Mouse (Mus musculus): ENCODE results near the gene Gal. TPM values are rescaled to one million over a fixed set of nuclear protein-coding genes. Genes with fewer than 3 reads are reported as not detected.

Gal gene
- total and polyA plus RNA-seq, 2 experiments from 2014 or later, result 2.1 to 21.9 TPM

- Histone ChIP-seq H3K27me3 (ENCODE audit: insufficient read depth, low read length) (no peaks in the 10 kb centered on the region), H3K36me3 (ENCODE audit: insufficient read depth) (no peaks in the 10 kb centered on the region), H3K9me3 (ENCODE audit: low read length) (no peaks in the 10 kb centered on the region), H3K9ac (no peak overlapping the region), H3K4me1 (ENCODE audit: insufficient read depth) (no peaks in the 10 kb centered on the region), H3K4me2 (ENCODE audit: low read depth) (no peak overlapping the region), H3K4me3 (ENCODE audit: low read depth, low read length) (no peak overlapping the region), H3K27ac (ENCODE audit: low read depth, low read length) (no peak overlapping the region)
- ATAC-seq (no peak), DNase-seq (no peak)
- WGBS, result 89% methylated on average over 4 of the region's 4 CpGs
- no peak for TF ChIP-seq CTCF (IDR thresholded peaks at IDR 0.05; ENCODE audit: low read depth)
These were observed 14.3 kb downstream of the Gal start for GRCm38 (mm10) chr19:3400057-3400456.

DNA sequence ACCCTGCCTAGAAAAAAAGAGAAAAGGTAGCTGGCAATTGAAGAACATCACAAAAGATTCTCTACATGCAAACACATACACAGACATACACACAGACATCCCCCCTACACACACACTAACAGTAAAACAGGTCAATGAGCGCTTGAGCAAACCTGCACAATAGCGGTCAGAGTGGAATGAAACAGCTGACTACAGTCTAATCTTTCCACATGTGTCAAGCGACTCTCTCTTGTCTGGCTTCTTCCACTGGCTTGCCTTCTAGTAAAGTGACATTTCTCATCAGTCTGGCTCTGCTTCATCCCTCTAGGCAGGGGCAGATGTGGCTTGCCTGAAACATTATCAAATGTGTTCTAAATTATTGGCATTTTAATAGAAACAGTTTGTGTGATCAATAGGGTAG is 20.1 kb downstream of the Gal start:
- ATAC-seq, result no peak
- 74% methylated on average over 3 of the region's 3 CpGs for WGBS
- H3K4me1 ChIP-seq (ENCODE audit: insufficient read depth), result no peaks in the 10 kb centered on the region

DNA sequence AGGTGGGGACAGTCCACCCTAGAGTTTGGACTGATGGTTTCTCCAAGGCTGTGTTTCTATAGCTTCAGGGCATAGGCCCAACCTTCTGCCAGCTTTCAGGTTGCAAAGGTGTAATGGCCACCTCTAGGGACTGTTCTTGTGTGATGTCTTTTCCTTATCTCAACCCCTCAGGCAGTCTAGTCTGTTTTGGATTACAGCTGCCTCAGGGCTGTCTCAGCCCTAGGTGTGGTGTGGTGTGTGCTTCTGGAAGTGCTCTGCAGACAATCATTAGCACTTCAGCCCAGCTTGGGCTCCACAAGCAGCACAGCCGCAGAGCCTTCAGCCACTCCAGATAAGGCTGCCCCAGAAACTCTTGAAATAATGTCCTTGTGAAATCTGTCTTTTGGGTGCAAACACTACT is 22.0 kb downstream of the Gal start:
- Histone ChIP-seq H3K4me1 (ENCODE audit: insufficient read depth) (no peaks in the 10 kb centered on the region), H3K4me3 (ENCODE audit: low read depth, low read length) (no peak overlapping the region), H3K27me3 (ENCODE audit: insufficient read depth, low read length) (no peaks in the 10 kb centered on the region), H3K4me2 (ENCODE audit: low read depth) (no peak overlapping the region), H3K9ac (no peak overlapping the region), H3K27ac (ENCODE audit: low read depth, low read length) (no peak overlapping the region), H3K36me3 (ENCODE audit: insufficient read depth) (no peaks in the 10 kb centered on the region), H3K9me3 (ENCODE audit: low read length) (no peaks in the 10 kb centered on the region)
- DNase-seq, result no peak
- WGBS, result 82% methylated on average over 1 of the region's 1 CpGs
- no peak for TF ChIP-seq CTCF (IDR thresholded peaks at IDR 0.05; ENCODE audit: low read depth)
- ATAC-seq, result no peak

More for the DNA sequence above, 20.1 kb downstream of the Gal start:
- H3K36me3 ChIP-seq (ENCODE audit: insufficient read depth), result no peaks in the 10 kb centered on the region
- H3K9me3 ChIP-seq (ENCODE audit: low read length), result no peaks in the 10 kb centered on the region
- H3K9ac ChIP-seq, result no peak overlapping the region
- no peak overlapping the region for H3K27ac ChIP-seq (ENCODE audit: low read depth, low read length)
- no peak overlapping the region for H3K4me2 ChIP-seq (ENCODE audit: low read depth)
- no peaks in the 10 kb centered on the region for H3K27me3 ChIP-seq (ENCODE audit: insufficient read depth, low read length)
- no peak for TF ChIP-seq CTCF (IDR thresholded peaks at IDR 0.05; ENCODE audit: low read depth)
- H3K4me3 ChIP-seq (ENCODE audit: low read depth, low read length), result no peak overlapping the region
- DNase-seq, result no peak

DNA sequence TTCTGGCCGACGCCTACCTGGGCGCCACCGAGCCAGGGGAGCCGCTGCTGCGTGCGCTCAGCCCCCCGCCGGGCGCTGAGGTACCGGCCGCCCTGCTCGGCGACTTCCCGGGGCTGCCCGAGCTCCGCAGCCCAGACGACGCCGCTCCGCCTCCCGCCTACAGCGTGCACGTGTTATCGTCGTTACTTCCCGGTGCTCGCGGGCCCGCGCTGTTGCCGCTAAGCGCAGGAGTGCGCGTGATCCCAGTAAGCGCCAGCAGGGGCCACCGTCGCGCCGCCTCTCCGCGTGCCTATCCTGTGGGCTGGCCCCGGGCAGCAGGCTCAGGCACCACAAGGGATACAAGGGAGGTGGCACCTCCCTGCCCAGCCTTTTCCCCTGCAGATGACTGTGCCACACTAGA is 25.3 kb downstream of the Gal start:
- H3K36me3 ChIP-seq (ENCODE audit: insufficient read depth), result no peaks in the 10 kb centered on the region
- H3K4me3 ChIP-seq (ENCODE audit: low read depth, low read length), result peak overlapping the region; percentile 52
- H3K9ac ChIP-seq, result peak overlapping the region; percentile 58
- ATAC-seq (peak; percentile 97), DNase-seq (peak; percentile 90)
- peak overlapping the region; percentile 54; the same call in 1 of the 2 replicates for H3K27ac ChIP-seq (ENCODE audit: low read depth, low read length)
- TF ChIP-seq CTCF (IDR thresholded peaks at IDR 0.05; ENCODE audit: low read depth), result peak; percentile 89
- WGBS, result 3% methylated on average over 43 of the region's 43 CpGs
- peak overlapping the region; percentile 80 for H3K4me2 ChIP-seq (ENCODE audit: low read depth)
- H3K9me3 ChIP-seq (ENCODE audit: low read length), result no peaks in the 10 kb centered on the region
- H3K4me1 ChIP-seq (ENCODE audit: insufficient read depth), result no peaks in the 10 kb centered on the region
- H3K27me3 ChIP-seq (ENCODE audit: insufficient read depth, low read length), result no peaks in the 10 kb centered on the region

DNA sequence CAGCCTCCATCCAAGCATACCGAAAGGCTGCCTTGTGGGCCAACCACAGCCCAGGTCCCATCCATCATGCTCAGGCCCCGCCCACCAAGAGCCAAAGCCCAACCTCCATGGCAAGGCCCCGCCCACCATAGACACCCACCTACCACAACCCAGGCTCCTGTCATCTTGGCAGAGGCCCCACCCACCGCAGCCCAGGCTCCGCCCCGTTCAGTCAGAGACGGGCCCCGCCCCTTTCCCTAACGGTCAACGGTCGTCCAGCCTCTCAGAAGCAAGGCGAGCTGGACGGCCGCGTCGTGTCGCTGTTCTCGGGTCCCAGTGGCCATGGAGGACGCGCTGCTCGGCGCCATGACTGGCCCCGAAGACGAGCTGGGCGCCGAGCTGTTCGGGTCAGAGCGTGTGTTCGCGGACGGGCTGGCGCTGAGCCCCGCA is 25.7 kb downstream of the Gal start, which contains the start of gene Tesmin:
TSS of gene Tesmin (plus strand) at position 229 of the 429 bp plus-strand sequence.
- TF ChIP-seq CTCF (IDR thresholded peaks at IDR 0.05; ENCODE audit: low read depth), result peak; percentile 61
- DNase-seq (peak; percentile 87), ATAC-seq (peak; percentile 90)
- Histone ChIP-seq H3K27ac (ENCODE audit: low read depth, low read length) (peak within 1 kb of the TSS; percentile 54; the same call in 1 of the 2 replicates), H3K36me3 (ENCODE audit: insufficient read depth) (no peaks in the 10 kb centered on the region), H3K9me3 (ENCODE audit: low read length) (no peaks in the 10 kb centered on the region), H3K27me3 (ENCODE audit: insufficient read depth, low read length) (no peaks in the 10 kb centered on the region), H3K9ac (peak within 1 kb of the TSS; percentile 58), H3K4me2 (ENCODE audit: low read depth) (peak within 1 kb of the TSS; percentile 80), H3K4me1 (ENCODE audit: insufficient read depth) (no peaks in the 10 kb centered on the region), H3K4me3 (ENCODE audit: low read depth, low read length) (peak within 1 kb of the TSS; percentile 52)
- WGBS, result 2% methylated on average over 33 of the region's 33 CpGs

DNA sequence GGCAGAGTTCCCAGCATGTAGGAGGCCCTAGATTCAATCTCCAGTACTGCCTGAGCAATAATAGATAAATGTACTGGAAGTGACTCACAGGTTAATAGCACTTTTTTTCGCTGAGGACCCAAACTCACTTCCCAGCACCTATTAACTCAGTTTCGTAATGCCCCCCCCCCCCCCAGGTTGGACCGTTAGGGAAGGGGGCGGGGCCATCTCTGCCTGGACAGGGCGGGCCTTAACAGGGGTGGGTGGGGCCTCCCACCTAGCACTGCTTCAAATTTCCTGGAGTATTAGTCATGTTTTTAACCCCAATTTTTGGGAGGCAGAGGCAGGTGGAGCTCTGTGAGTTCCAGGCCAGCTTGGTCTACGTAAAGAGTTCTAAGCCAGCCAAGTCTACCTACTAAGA is 26.3 kb downstream of the Gal start:
- H3K4me1 ChIP-seq (ENCODE audit: insufficient read depth), result no peaks in the 10 kb centered on the region
- no peaks in the 10 kb centered on the region for H3K27me3 ChIP-seq (ENCODE audit: insufficient read depth, low read length)
- H3K4me3 ChIP-seq (ENCODE audit: low read depth, low read length), result no peak overlapping the region
- DNase-seq (no peak), ATAC-seq (no peak)
- no peaks in the 10 kb centered on the region for H3K9me3 ChIP-seq (ENCODE audit: low read length)
- TF ChIP-seq CTCF (IDR thresholded peaks at IDR 0.05; ENCODE audit: low read depth), result no peak
- no peak overlapping the region for H3K4me2 ChIP-seq (ENCODE audit: low read depth)
- H3K36me3 ChIP-seq (ENCODE audit: insufficient read depth), result no peaks in the 10 kb centered on the region
- H3K9ac ChIP-seq, result no peak overlapping the region
- WGBS, result 77% methylated on average over 6 of the region's 6 CpGs
- H3K27ac ChIP-seq (ENCODE audit: low read depth, low read length), result no peak overlapping the region

DNA sequence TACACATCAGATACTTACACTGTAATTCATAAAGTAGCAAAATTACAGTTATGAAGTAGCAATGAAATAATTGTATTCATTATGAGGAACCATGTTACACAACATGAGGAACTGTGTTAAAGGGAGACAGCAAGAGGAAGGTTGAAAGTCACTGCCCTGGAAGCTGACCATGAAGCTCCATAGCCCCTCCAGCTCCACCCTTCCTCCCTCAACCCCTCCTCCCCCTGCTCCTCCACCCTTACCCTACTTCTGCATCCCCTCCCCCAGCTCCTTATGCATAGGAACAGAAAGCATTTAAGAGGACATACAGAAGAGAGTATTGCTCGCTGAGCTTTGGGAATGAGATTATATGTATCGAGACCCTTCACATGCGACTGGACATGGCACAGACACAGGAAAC is 35.7 kb downstream of the Gal start:
- no peak for TF ChIP-seq CTCF (IDR thresholded peaks at IDR 0.05; ENCODE audit: low read depth)
- H3K36me3 ChIP-seq (ENCODE audit: insufficient read depth), result no peaks in the 10 kb centered on the region
- H3K4me2 ChIP-seq (ENCODE audit: low read depth), result no peak overlapping the region
- no peak overlapping the region for H3K27ac ChIP-seq (ENCODE audit: low read depth, low read length)
- H3K4me3 ChIP-seq (ENCODE audit: low read depth, low read length), result no peak overlapping the region
- no peaks in the 10 kb centered on the region for H3K9me3 ChIP-seq (ENCODE audit: low read length)
- no peak for DNase-seq
- no peaks in the 10 kb centered on the region for H3K4me1 ChIP-seq (ENCODE audit: insufficient read depth)
- H3K27me3 ChIP-seq (ENCODE audit: insufficient read depth, low read length), result no peaks in the 10 kb centered on the region
- ATAC-seq, result no peak
- WGBS, result 91% methylated on average over 3 of the region's 3 CpGs
- H3K9ac ChIP-seq, result no peak overlapping the region

Measured in forebrain, postnatal 0 days (tissue).